Mouse (Mus musculus) heart, adult 2 months (tissue): ENCODE data around the gene Cerkl.

ENCODE experiments used
- CTCF ChIP-seq: fragments of 200-600 bp; IDR thresholded peaks from 2 replicates; pipeline ENCODE4 v1.8.1; 2022; ENCODE audit warnings: antibody characterized with exemption, mild to moderate bottlenecking, moderate library complexity
- EP300 ChIP-seq: fragments of 200-500 bp; IDR thresholded peaks from 2 replicates; pipeline ENCODE4 v1.6.1; 2011; ENCODE audit warnings: low read depth, low read length, control low read depth; ENCODE audit not compliant: insufficient read depth
- POLR2A ChIP-seq: fragments of 200-500 bp; IDR thresholded peaks from 2 replicates; pipeline ENCODE4 v1.6.1; 2011; ENCODE audit warnings: mild to moderate bottlenecking, low read depth, low read length, control low read depth; ENCODE audit not compliant: insufficient read depth

DNA sequence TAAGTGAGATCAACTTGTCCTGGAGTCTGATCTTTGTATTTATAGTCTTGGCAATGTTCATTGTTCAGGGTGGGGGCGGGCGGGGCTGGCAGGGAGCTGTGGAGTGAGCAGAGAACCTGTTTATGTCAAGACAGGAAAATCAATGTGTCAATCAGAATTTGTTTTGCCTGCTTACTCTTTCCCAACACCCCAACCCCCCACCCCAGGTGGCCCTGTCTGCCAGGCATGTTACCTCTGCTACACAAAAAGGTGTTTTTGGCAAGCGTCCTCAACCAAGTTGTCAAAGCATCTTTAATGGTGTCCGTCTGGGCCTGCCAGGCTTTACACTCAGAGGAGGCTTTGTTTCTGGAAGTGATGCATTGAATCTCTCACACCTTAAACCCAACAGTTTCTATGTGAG, 141.5 kb downstream of the Cerkl start:
- no peak for TF ChIP-seq CTCF
- no peak for TF ChIP-seq POLR2A
- no peak for TF ChIP-seq EP300
